Mouse (Mus musculus): ENCODE data around the gene Snrpb. TPM values are rescaled to one million over a fixed set of nuclear protein-coding genes. Genes with fewer than 3 reads are reported as not detected.

Snrpb gene
- total RNA-seq, 2 experiments from 2014 or later, result 141 to 159 TPM

DNA sequence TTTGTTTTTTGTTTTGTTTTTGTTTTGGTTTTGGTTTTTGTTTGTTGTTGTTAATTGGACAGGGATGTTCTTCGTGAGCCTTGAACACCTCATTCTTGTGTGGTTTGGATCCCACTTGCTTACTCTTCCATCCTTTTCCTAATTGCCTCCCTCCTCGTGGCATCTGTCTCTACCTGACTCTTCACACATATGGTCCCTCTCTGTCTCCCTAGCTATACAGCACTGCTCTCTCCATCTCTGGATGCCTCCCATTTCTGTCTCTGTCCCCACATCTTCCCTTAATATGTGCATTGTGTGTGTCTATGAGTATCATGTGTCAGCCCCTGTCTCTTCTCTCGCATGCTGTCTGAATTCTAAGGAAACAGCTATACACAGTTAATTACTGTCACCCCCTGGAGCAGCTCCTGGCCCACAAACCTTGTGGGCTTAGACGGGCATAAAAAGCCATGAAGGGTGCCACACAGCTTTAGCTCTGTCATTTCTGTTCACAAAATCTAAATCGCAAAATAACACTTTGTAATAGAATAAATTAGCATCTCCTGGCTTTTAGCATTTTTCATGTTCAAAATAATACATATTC, 33.0 kb downstream of the Snrpb start:
- no peak for DNase-seq
- intact Hi-C loops (cut with DNase I), result no loop called here

DNA sequence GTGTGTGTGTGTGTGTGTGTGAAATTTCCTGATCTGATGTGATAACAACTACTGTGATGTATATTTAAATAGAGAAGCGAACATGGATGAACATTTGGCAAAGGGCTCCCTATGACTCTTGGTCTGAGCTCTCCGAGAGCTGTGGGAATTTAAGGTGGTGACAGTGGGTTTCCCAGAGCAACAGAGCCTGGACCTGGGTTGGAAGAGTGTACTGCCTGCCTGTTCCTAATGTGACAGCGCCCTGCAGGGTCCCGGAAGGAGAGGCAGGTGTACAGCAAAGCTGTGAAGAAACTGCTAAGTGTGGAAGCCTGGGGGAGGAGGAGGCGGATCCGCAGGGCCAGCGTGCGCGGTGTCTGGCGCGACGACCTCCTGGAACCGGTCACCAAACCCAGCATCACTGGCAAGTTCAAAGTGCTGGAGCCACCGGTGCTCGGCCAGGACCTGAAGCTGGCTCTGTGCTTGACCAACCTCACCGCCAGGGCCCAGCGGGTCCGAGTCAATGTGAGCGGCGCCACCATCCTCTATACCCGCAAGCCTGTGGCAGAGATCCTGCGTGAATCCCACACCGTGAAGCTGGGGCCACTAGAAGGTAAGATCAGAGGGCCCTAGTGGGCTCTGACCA, 34.4 kb downstream of the Snrpb start:
- intact Hi-C loops (cut with DNase I), result no loop called here
- no peak for DNase-seq

DNA sequence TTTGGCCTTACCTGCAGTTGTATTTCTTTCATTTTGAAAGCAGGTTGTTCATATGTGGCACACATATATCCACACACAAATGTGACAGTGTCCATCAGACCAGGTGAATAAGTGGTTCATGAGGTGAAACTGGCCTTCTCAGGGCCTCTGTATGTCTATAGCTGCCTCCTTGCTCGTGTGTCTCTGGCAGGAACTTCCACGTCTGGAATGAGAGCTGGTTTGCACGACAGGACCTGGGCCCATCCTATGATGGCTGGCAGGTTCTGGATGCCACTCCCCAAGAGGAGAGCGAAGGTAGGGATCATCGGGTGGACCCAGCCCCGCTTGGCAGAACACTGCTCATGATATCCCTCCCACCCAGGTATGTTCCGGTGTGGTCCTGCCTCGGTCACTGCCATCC, 36.2 kb downstream of the Snrpb start:
- no peak for DNase-seq
- intact Hi-C loops (cut with DNase I), result no loop called here

DNA sequence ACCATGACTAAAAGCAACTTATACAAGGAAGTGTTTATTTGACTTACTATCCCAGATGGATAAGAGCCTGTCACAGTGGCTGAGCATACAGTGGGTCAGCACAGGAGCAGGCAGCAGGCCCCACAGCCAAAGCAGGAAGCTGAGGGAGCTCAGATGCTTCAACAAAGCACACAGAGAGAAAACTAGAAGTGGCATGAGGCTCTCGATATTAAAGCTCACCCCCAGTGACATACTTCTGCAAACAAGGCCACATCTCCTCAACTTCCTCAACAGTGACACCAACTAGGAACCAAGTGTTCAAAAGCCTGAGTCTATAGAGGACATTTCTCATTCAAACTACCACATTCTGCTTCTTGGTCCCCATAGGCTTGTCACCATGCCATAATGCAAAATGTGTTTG, 49.5 kb downstream of the Snrpb start:
- DNase-seq, result no peak
- intact Hi-C loops (cut with DNase I), result no loop called here

DNA sequence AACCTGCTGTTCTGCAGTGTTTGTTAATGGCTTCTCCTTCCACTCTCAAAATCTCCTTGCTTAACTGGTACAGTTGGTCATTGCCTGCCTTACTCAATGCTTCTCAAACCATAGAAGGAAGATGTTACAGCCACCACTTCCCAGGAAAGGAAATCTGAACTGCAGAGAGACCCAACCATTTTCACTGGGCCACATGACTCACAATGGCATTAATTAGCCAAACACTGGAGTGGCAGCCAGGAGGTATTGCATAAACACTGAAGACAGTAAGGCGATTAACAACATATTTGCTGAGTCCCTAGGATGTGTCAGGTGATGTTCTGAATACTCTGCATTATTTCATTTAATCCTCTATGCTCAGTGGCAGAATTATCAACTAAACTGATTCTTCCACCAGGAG, 53.1 kb downstream of the Snrpb start:
- intact Hi-C loops (cut with DNase I), result no loop called here
- no peak for DNase-seq

DNA sequence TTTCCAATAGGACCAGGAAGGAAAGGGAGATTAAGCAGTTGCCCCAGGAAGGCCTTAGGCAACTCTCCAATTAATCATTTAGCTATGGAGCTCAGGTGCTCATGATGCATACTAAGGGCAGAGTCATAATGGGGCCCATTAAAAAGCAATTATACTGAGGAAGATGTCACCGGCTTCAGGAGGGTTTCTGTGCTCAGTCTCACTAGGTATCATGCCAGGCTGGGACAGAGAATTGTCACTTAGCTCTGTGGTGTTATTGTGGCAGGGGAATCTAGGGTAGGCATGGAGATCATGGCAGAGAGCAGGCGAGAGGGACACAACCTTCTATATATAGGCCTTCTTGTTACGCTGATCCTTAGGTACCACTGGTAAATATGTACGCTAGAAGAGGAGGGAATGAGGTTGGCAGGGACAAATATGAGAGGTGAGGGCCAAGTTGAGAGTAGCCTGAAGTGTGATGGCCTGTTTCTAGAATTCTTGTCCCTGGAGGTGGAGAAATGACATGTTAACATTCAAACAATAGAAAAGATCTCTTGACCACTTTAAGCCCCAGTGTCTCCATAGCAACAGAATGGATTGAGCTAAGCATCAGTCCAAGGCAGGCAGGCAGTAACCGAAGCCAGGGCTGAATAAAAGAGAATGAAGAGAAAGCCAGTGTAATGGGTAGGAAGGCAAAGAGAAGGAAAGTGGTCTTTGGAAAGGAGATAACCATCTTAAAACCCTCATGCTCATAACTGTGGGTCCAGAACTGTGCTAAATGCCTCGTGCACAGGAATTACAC, 53.7 kb downstream of the Snrpb start:
- intact Hi-C loops (cut with DNase I), result no loop called here
- no peak for DNase-seq

Other genes with a start within 250 kb of the Snrpb start
- gene Tgm3, start 167.1 kb downstream of the Snrpb start, total RNA-seq (2021), result under 1 TPM; 0.05 to 0.10 TPM
- gene Tgm6, start 67.0 kb downstream of the Snrpb start, total RNA-seq (2021), result not detected
- not detected for gene Tmc2, start 15.8 kb upstream of the Snrpb start, total RNA-seq (2021)
- 10 to 100 TPM; 35.0 to 36.9 TPM for gene Nop56, start 95.0 kb upstream of the Snrpb start, total RNA-seq (2021)
- gene Idh3b, start 105.1 kb upstream of the Snrpb start, total RNA-seq (2021), result 100 to 1,000 TPM; 678 to 685 TPM
- gene Ebf4, start 115.8 kb upstream of the Snrpb start, total RNA-seq (2021), result 1 to 10 TPM in 1 of 2 experiments, under 1 TPM in 1; 0.68 to 1.1 TPM
- gene Cpxm1, start 218.2 kb upstream of the Snrpb start, total RNA-seq (2021), result 10 to 100 TPM in 1 of 2 experiments, 1 to 10 TPM in 1; 9.5 to 10.4 TPM
- not detected for gene Gm28372, start 225.8 kb upstream of the Snrpb start, total RNA-seq (2021)
- gene 1700020A23Rik, start 225.9 kb upstream of the Snrpb start, total RNA-seq (2021), result not detected
- not detected for gene Tmem239, start 227.1 kb upstream of the Snrpb start, total RNA-seq (2021)
- 10 to 100 TPM; 25.1 to 29.4 TPM for gene Vps16, start 244.9 kb upstream of the Snrpb start, total RNA-seq (2021)
- 1 to 10 TPM; 4.7 to 5.5 TPM for gene Pced1a, start 245.3 kb upstream of the Snrpb start, total RNA-seq (2021)

Measured in heart, postnatal 14 days (tissue).